Mouse (Mus musculus) cortical plate, adult 2 months (tissue): ENCODE measurements around the gene Pilra. TPM values are rescaled to one million over a fixed set of nuclear protein-coding genes. Genes with fewer than 3 reads are reported as not detected.
"Not testable (repeated sequence)": the region's sequence is repeated elsewhere in the genome, so short reads cannot be mapped to it uniquely, and the experiment has no call there.

Source experiments
- H3K27ac ChIP-seq: fragments of 200-500 bp; 2 replicates; pipeline ENCODE4 v1.5.1; 2012; ENCODE audit warnings: low read length, control low read depth, inconsistent platforms; ENCODE audit not compliant: insufficient read depth
- H3K4me1 ChIP-seq: fragments of 200-500 bp; 2 replicates; pipeline ENCODE4 v1.6.1; 2011; ENCODE audit warnings: low read length; ENCODE audit not compliant: control insufficient read depth, insufficient read depth
- H3K4me3 ChIP-seq: fragments of 200-500 bp; 2 replicates; pipeline ENCODE4 v1.5.1; 2011; ENCODE audit warnings: mild to moderate bottlenecking, low read length, control low read depth; ENCODE audit not compliant: insufficient read depth
- CTCF ChIP-seq: fragments of 200-500 bp; IDR thresholded peaks from 2 replicates; pipeline ENCODE4 v1.5.1; 2011; ENCODE audit warnings: mild to moderate bottlenecking, control low read depth, low read length; ENCODE audit not compliant: insufficient read depth; ENCODE audit errors: extremely low read depth
- POLR2A ChIP-seq: fragments of 200-500 bp; IDR thresholded peaks from 2 replicates; pipeline ENCODE4 v1.6.1; 2011; ENCODE audit warnings: mild to moderate bottlenecking, low read length, control low read depth; ENCODE audit not compliant: insufficient read depth; ENCODE audit errors: extremely low read depth
- polyA plus RNA-seq: library from polyadenylated mRNA; depleted of rRNA; stranded (reverse); fragments of >200 nt; gene quantifications from 2 replicates; pipeline ENCODE4 v1.2.3, GENCODE M21; 2012; rRNA removed

Gene Pilra
- 1.1 and 1.3 TPM in 2 replicates for polyA plus RNA-seq

DNA sequence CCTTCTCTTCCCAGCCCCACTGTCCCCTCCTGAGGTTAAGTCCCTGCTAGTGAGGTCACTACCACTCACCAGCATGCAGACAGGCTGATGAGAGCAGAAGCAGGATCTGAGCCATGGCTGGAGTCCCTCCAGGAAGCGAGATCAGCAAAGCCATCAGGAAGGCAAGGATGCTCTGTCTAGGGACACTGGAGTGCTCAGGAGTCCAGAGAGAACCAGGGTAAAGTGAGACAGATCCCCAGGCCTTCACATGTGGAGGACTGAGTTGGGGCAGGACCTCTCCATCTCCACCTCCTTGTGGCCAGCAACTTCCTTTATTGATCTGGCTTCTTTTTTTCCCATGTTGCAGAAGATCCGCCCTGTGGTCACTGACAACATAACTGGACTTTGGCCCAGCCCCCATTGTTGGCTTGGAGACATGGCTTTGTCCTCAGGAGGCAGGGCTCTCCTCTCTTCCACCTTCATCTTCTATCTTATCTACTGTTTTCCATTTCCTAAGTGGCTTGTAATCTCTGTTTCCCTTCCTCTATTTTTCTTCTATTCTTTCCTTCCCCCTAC lies at the start of gene Pilra:
TSS of gene Pilra (minus strand) at position 316 of the 555 bp plus-strand sequence.
- H3K4me3 ChIP-seq, H3K27ac ChIP-seq: not testable (repeated sequence)

DNA sequence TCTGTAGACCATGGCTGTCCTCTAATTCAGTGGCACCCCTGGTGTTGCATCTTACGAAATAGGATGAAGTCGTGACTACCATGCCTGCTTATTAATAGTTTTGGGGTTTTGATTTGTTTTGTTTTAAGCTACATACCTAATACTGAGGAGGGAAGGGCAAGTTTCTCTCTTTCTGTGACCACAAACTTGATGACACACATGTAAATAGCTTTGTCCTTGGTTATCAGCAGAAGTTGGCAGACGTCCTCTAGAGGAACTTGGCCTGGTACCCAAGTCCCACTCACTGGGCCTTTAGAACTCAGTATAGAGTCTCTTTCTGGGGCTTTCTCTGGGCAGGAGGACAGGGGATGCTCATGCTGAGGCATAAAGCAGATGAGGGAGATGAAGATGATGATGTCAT lies 47.3 kb upstream of the Pilra start:
- Histone ChIP-seq H3K27ac (no peak overlapping the region), H3K4me1 (no peaks in the 10 kb centered on the region), H3K4me3 (no peak overlapping the region)
- TF ChIP-seq POLR2A (no peak), CTCF (no peak)

More for the DNA sequence above, at the start of gene Pilra:
- H3K4me1 ChIP-seq, result not testable (repeated sequence)

DNA sequence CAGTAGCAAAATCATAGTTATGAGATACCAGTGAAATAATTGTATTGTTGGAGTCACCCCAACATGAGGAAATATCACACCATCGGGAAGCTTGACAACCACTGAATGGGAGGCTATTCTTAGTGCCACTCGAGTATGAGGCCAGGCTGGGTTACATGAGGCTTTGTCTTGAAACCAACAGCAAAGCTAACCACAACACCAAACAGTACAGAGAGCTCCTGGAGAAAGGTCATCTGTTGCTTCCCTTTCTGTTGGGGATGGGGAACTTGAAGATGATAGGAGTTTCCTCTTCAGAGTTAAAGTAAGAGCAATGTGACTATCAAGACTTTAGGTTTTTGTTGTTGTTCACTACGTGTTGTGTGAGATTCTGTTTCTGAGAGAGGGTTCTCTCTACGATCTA lies 46.8 kb upstream of the Pilra start:
- TF ChIP-seq POLR2A (no peak), CTCF (no peak)
- no peak overlapping the region for H3K27ac ChIP-seq
- no peak overlapping the region for H3K4me3 ChIP-seq
- H3K4me1 ChIP-seq, result no peaks in the 10 kb centered on the region

DNA sequence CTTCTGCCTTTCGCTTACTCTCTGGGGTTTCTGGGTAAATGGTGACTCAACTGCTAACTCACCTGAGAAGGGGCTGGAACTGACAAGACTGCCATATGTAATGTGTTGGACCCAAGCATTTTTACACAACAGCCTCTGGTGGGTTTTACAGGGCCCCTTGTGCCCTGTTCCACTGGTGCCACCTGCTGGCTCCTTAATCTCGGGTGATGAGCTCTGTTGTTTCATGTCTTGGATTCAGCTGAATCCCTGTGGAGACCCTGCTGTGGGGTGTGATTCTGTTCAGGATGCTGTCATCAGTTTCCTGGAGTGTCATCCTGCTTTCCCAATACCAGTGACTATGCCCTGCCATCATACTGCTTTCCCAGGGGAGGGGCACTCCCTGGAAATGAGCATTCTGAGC lies 41.8 kb upstream of the Pilra start:
- no peaks in the 10 kb centered on the region for H3K4me1 ChIP-seq
- H3K27ac ChIP-seq, result no peak overlapping the region
- TF ChIP-seq POLR2A, result no peak
- peak; percentile 17; the same call in 1 of the 2 replicates for TF ChIP-seq CTCF
- H3K4me3 ChIP-seq, result no peak overlapping the region

DNA sequence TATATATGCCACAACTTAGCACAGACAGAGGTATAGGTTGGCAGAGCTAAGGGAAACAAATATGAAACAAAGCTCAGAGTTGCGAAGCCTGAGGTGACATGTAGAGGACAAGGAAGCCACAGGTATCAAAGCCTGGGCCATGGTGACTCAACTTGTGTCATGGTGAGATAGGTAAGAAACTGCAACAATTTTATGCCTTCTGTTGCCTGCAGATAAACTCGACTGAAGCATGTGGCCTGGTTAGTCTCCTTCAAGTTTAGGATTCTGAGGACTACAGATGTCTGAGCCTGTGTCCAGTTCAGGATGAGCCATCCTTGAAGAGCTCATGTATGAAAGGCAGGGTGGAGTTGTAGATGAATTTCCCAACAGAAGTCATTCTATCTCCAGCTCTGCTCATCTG lies 39.0 kb upstream of the Pilra start:
- TF ChIP-seq POLR2A, result no peak
- TF ChIP-seq CTCF, result no peak
- H3K4me3 ChIP-seq, result no peak overlapping the region
- H3K4me1 ChIP-seq, result no peaks in the 10 kb centered on the region

DNA sequence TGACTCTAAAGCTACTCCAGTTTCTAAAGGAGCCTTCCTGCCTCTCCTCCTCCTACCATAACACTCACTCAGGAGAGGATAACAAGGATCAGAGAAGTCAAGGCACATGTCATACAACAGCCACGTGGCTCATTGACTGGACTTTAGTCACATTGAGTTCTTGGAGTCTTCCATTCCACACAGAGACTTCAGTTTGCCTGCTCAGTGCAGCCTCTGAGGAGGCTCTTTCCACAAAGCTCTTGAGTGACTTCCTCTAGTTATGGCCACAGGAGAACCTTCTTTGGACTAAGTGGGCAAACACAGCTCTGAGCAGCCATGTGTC lies 36.3 kb upstream of the Pilra start:
- H3K27ac ChIP-seq, H3K4me1 ChIP-seq, H3K4me3 ChIP-seq: not testable (repeated sequence)

More for the DNA sequence above, 39.0 kb upstream of the Pilra start:
- no peak overlapping the region for H3K27ac ChIP-seq

DNA sequence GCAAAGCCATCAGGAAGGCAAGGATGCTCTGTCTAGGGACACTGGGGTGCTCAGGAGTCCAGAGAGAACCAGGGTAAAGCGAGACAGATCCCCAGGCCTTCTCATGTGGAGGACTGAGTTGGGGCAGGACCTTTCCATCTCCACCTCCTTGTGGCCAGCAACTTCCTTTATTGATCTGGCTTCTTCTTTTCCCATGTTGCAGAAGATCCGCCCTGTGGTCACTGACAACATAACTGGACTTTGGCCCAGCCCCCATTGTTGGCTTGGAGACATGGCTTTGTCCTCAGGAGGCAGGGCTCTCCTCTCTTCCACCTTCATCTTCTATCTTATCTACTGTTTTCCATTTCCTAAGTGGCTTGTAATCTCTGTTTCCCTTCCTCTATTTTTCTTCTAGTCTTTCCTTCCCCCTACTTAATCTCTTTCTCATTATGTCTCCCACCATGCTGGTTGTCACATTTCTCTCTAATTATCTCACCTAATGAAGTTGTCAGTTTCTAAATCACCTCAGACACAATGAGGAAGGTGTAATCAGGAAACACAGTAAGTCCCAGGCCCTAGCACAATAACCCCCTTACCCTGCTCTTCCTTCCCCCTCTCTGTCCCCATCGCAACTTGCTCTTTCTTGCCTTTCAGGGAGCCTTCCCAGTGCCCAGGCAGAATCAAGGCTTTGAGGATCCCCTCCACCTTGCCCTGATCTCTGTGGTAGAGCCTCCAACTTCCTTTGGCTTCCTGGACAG lies 35.7 kb upstream of the Pilra start, which contains the start of gene Pilrb2:
TSS of gene Pilrb2 (minus strand) at position 172 of the 737 bp plus-strand sequence.
- H3K4me3 ChIP-seq, H3K27ac ChIP-seq, H3K4me1 ChIP-seq: not testable (repeated sequence)

DNA sequence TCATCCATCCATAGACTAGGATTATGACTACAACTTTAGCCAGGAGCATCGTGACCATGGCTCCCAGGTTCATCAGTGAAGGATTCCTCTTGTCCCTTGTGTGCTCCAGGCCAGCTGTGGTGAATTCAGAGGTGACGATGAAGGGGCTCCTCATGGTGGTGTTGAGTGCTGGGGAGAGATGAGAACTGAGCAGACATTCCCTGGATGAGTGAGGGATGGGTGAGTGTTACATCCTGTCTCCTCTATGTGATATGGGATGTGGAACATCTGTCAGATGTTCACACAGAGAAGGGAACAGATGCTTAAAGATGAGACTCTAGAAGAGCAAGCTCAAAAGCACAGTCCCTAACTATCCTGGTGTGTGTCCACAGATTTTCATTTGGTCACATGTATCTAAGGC lies 32.5 kb upstream of the Pilra start:
- not testable (repeated sequence) for H3K4me1 ChIP-seq, H3K27ac ChIP-seq, H3K4me3 ChIP-seq

DNA sequence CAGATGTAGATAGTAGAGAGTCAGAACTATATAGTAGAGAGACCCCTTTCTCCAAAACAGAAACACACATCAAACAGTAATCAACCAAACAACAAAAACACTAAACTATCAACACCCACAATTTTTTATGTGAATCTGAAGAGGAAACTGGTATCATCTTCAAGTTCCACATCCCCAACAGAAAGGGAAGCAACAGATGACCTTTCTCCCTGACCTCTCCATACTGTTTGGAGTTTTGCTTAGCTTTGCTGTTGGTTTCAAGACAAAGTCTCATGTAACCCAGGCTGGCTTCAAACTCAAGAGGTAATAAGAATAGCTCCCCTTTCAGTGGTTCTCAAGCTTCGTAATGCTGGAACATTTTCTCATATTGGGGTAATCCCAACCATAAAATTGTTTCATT lies 27.9 kb upstream of the Pilra start:
- not testable (repeated sequence) for H3K4me1 ChIP-seq, H3K4me3 ChIP-seq, H3K27ac ChIP-seq

DNA sequence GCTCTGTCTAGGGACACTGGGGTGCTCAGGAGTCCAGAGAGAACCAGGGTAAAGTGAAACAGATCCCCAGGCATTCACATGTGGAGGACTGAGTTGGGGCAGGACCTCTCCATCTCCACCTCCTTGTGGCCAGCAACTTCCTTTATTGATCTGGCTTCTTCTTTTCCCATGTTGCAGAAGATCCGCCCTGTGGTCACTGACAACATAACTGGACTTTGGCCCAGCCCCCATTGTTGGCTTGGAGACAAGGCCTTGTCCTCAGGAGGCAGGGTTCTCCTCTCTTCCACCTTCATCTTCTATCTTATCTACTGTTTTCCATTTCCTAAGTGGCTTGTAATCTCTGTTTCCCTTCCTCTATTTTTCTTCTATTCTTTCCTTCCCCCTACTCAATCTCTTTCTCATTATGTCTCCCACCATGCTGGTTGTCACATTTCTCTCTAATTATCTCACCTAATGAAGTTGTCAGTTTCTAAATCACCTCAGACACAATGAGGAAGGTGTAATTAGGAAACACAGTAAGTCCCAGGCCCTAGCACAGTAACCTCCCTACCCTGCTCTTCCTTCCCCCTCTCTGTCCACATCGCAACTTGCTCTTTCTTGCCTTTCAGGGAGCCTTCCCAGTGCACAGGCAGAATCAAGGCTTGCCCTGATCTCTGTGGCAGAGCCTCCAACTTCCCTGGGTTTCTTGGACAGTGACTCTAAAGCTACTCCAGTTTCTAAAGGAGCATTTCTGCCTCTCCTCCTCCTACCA lies 22.1 kb upstream of the Pilra start, which contains the start of gene Pilrb1:
TSS of gene Pilrb1 (minus strand) at position 147 of the 751 bp plus-strand sequence.
- H3K4me3 ChIP-seq, H3K27ac ChIP-seq, H3K4me1 ChIP-seq: not testable (repeated sequence)

DNA sequence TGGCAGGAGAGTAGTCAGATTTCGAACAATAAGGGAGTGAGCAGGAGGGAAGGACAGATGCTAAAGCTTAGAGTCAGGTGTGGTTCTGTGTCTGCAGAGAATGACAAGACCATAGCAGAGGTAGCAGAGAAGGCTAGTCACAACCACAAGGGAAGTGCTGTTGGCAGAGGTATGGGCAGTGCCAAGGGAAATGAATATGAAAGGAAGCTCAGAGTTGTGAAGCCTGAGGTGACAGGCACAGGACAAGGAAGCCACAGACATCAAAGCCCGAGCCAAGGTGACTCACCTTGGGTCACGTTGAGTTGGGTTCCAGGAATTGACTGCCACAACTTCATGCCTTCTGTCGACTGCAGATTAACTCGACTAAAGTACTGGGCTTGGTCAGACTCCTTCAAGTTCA lies 20.8 kb upstream of the Pilra start:
- H3K4me3 ChIP-seq, H3K27ac ChIP-seq, H3K4me1 ChIP-seq: not testable (repeated sequence)

DNA sequence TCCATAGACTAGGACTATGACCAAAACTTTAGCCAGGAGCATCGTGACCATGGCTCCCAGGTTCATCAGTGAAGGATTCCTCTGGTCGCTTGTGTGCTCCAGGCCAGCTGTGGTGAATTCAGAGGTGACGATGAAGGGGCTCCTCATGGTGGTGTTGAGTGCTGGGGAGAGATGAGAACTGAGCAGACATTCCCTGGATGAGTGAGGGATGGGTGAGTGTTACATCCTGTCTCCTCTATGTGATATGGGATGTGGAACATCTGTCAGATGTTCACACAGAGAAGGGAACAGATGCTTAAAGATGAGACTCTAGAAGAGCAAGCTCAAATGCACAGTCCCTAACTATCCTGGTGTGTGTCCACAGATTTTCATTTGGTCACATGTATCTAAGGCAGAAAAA lies 18.8 kb upstream of the Pilra start:
- not testable (repeated sequence) for H3K4me3 ChIP-seq, H3K4me1 ChIP-seq, H3K27ac ChIP-seq

DNA sequence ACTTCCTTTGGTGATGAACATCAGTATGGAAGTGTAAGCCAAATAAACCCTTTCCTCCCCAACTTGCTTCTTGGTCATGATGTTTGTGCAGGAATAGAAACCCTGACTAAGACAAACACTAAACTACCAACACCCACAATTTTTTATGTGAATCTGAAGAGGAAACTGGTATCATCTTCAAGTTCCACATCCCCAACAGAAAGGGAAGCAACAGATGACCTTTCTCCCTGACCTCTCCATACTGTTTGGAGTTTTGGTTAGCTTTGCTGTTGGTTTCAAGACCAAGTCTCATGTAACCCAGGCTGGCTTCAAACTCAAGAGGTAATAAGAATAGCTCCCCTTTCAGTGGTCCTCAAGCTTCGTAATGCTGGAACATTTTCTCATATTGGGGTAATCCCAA lies 14.2 kb upstream of the Pilra start:
- H3K27ac ChIP-seq, H3K4me3 ChIP-seq, H3K4me1 ChIP-seq: not testable (repeated sequence)

DNA sequence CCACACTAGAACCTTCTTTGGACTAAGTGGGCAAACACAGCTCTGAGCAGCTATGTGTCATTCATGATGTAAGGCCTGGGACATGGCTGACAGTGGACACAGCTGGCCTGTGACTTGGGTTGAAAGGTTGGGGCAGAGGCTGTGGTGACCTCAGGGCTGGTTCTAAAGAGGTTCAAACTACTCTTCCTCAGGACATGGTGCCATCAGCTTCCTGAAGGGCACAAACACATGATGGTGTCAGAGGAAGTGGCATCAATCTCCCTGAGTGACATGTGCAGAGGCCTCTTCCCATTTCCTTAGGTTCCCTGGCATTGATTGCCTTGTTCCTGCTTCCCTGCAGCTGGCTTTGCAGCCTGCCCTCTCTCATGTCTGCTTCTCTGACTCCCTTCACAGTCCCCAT lies 1.0 kb upstream of the Pilra start:
- H3K4me3 ChIP-seq, H3K4me1 ChIP-seq, H3K27ac ChIP-seq: not testable (repeated sequence)
